Mouse (Mus musculus) stomach, postnatal 0 days (tissue): ENCODE measurements around the gene Zbtb16. TPM values are rescaled to one million over a fixed set of nuclear protein-coding genes. Genes with fewer than 3 reads are reported as not detected.

ENCODE experiments used
- ATAC-seq: fragments of 200-750 bp; cut with Nextera tagmentation; 2 replicates; pipeline ENCODE4 v1.8.0; 2017; ENCODE audit not compliant: low FRiP score, low TSS enrichment
- DNase-seq: peaks from one replicate; pipeline ENCODE4 v3.0.0-alpha.2; 2016; ENCODE audit warnings: low spot score
- H3K27ac ChIP-seq: fragments of 300-500 bp; sonication (generic); replicated peaks from 2 replicates; pipeline ENCODE4 v1.5.1; 2014; ENCODE audit warnings: mild to moderate bottlenecking, control low read depth
- H3K27me3 ChIP-seq: fragments of 300-500 bp; sonication (generic); 2 replicates; pipeline ENCODE4 v1.6.1; 2014; ENCODE audit warnings: low read length; ENCODE audit not compliant: control insufficient read depth, insufficient read depth
- H3K36me3 ChIP-seq: fragments of 300-500 bp; sonication (generic); 2 replicates; pipeline ENCODE4 v1.6.1; 2014; ENCODE audit warnings: low read length, mixed read lengths; ENCODE audit not compliant: control insufficient read depth, insufficient read depth
- H3K4me1 ChIP-seq: fragments of 300-500 bp; sonication (generic); replicated peaks from 2 replicates; pipeline ENCODE4 v1.6.1; 2014; ENCODE audit warnings: antibody characterized with exemption; ENCODE audit not compliant: control insufficient read depth, insufficient read depth
- H3K4me2 ChIP-seq: fragments of 300-500 bp; sonication (generic); replicated peaks from 2 replicates; pipeline ENCODE4 v1.6.1; 2014; ENCODE audit warnings: low read depth, mild to moderate bottlenecking, control low read depth, moderate library complexity
- H3K4me3 ChIP-seq: fragments of 300-500 bp; sonication (generic); 2 replicates; pipeline ENCODE4 v1.5.1; 2014; ENCODE audit warnings: low read depth, low read length, control low read depth
- H3K9ac ChIP-seq: fragments of 300-500 bp; sonication (generic); 2 replicates; pipeline ENCODE4 v1.6.1; 2014; ENCODE audit warnings: mild to moderate bottlenecking, low read length, control low read depth, mixed read lengths
- H3K9me3 ChIP-seq: fragments of 300-500 bp; sonication (generic); 2 replicates; pipeline ENCODE4 v1.6.1; 2016; ENCODE audit warnings: low read length; ENCODE audit not compliant: control insufficient read depth
- CTCF ChIP-seq: IDR thresholded peaks from 2 replicates; pipeline ENCODE4 v1.5.1; 2016; ENCODE audit warnings: antibody characterized with exemption, low read depth, mild to moderate bottlenecking, moderate library complexity
- EP300 ChIP-seq: optimal IDR thresholded peaks from 2 replicates; pipeline ENCODE3; 2016; ENCODE audit warnings: antibody characterized with exemption
- WGBS: fragments of 180-500 bp; shearing (Covaris S2); extraction: QIAGEN DNeasy Blood & Tissue Kit; methylation state at CpG from one replicate; pipeline ENCODE4 v1.1.7; 2014; 5-methylcytosine and 5-hydroxymethylcytosine counted together
- polyA plus RNA-seq: library from polyadenylated mRNA; unstranded; fragments of >200 nt; fragmentation: Nextera tagmentation; extraction: Ambion mirVana; gene quantifications from 2 replicates; pipeline ENCODE4 v1.2.1, GENCODE M21; 2015

Gene Zbtb16
- polyA plus RNA-seq, 1 experiment from 2014 or later = 1.7 TPM

DNA sequence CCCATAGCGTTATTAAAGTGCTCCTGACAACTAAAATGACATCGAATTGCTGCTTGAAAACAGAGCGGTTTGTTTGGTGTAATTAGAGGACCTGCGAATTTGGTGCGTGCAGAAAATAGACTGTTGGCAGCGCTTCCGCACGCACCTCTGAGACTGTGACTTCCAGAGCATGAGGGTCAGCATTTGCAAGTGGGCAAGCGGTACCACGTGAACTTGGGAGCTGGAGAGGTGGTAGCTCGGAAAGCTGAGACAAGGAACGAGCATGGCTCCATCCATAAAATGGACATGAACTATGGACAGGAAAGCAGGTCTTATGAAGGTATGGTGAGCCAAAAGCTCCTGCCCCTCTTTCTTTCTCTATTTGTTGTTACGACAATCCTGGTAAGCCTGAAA, 107.3 kb downstream of the Zbtb16 start:
- 81% methylated on average over 13 of the region's 13 CpGs for WGBS
- no peak for DNase-seq
- Histone ChIP-seq H3K9me3 (no peaks in the 10 kb centered on the region), H3K4me2 (no peak overlapping the region), H3K9ac (no peak overlapping the region), H3K27me3 (no peaks in the 10 kb centered on the region), H3K27ac (no peak overlapping the region), H3K4me3 (no peak overlapping the region), H3K4me1 (peaks cover 9% of the 10 kb centered on the region; the same call in 1 of the 2 replicates), H3K36me3 (0 out of 2 replicates have a peak, but pooled peaks cover 2% of the 10 kb centered on the region)
- TF ChIP-seq EP300 = no peak
- no peak for TF ChIP-seq CTCF
- ATAC-seq = no peak

- 62% methylated on average over 10 of the region's 10 CpGs for WGBS
- no peak for DNase-seq
- TF ChIP-seq EP300 = no peak
- TF ChIP-seq CTCF = no peak
Measured at GRCm38 (mm10) chr9:48728083-48728730, 107.8 kb downstream of the Zbtb16 start.

DNA sequence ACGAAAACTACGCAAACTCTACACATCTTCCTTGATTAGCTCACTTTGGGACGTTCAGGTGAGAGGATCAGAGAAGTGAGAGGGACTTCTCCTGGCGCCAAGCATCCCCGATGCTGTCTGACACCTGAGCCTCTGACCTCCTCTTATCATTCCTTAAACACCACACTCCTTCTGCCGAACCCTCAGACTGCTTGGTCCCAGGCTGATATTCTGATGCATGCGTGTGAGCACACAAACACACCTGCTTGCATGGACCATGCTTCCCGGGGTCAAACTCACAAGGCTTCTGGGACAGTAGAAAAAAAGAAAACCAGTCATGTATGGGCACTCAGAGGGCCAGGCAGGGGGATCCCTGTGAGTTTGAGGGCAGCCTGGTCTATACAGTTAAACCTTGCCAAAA, 109.7 kb downstream of the Zbtb16 start:
- Histone ChIP-seq H3K9me3 (no peaks in the 10 kb centered on the region), H3K4me3 (no peak overlapping the region), H3K36me3 (0 out of 2 replicates have a peak, but pooled peaks cover 2% of the 10 kb centered on the region), H3K4me2 (no peak overlapping the region), H3K4me1 (peaks cover 7% of the 10 kb centered on the region), H3K9ac (no peak overlapping the region), H3K27me3 (no peaks in the 10 kb centered on the region), H3K27ac (no peak overlapping the region)
- TF ChIP-seq EP300 = no peak
- no peak for TF ChIP-seq CTCF
- no peak for DNase-seq
- no peak for ATAC-seq
- WGBS = 76% methylated on average over 8 of the region's 8 CpGs

More at GRCm38 (mm10) chr9:48728083-48728730, 107.8 kb downstream of the Zbtb16 start:
- H3K27me3 ChIP-seq = no peaks in the 10 kb centered on the region
- no peak overlapping the region for H3K4me2 ChIP-seq
- ATAC-seq = no peak
- H3K9me3 ChIP-seq = no peaks in the 10 kb centered on the region
- H3K36me3 ChIP-seq = 0 out of 2 replicates have a peak, but pooled peaks cover 2% of the 10 kb centered on the region
- H3K9ac ChIP-seq = no peak overlapping the region
- peaks cover 7% of the 10 kb centered on the region for H3K4me1 ChIP-seq
- H3K4me3 ChIP-seq = no peak overlapping the region
- no peak overlapping the region; the same call in 1 of the 2 replicates for H3K27ac ChIP-seq

DNA sequence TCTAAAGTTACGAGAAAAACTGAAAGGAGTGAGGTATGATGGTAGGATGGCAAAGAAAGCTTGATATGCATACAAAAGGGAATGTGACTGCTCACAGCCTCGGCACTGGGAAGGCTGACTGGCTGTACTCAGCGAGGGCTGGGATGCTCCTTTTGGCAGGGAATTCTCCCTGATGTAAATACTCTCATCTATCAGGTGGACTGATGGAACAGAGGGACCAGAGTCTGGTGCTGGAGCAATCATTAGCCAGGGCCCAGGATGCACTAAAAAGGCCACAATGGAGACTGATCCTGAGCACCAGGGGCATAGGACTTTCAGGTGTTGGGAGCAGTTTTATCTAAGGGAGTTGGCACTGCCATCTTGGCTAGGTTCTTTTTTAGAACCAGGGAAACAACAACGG, 110.1 kb downstream of the Zbtb16 start:
- Histone ChIP-seq H3K36me3 (0 out of 2 replicates have a peak, but pooled peaks cover 2% of the 10 kb centered on the region), H3K27ac (no peak overlapping the region), H3K4me1 (peaks cover 7% of the 10 kb centered on the region), H3K27me3 (no peaks in the 10 kb centered on the region), H3K9ac (no peak overlapping the region), H3K4me3 (no peak overlapping the region), H3K9me3 (no peaks in the 10 kb centered on the region), H3K4me2 (no peak overlapping the region)
- ATAC-seq = no peak
- whole genome bisulfite sequencing = 70% methylated on average over 4 of the region's 4 CpGs
- TF ChIP-seq CTCF = no peak
- TF ChIP-seq EP300 = no peak
- DNase-seq = no peak

DNA sequence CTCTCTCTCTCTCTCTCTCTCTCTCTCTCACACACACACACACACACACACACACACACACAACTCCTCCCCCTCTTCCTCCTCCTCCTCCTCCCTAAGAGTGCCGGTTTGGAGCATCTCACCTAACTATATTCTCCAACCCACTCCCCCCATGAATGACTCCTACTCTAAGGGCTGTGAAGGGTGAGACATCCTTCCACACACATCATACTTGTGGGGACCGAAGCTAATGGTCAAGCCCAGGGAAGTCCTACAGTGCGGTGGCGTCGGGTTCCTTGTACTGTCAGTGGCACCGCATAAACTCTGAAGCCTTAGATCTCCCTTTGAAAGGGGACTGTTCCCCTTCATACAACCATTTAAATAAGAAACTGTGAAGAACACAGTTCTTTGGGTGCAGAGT, 110.9 kb downstream of the Zbtb16 start:
- H3K27me3 ChIP-seq = no peaks in the 10 kb centered on the region
- WGBS = 92% methylated on average over 6 of the region's 6 CpGs
- TF ChIP-seq EP300 (no peak), CTCF (no peak)

GRCm38 (mm10) chr9:48724733-48725132, 111.3 kb downstream of the Zbtb16 start:
- Histone ChIP-seq H3K9ac (no peak overlapping the region), H3K4me2 (no peak overlapping the region), H3K4me1 (peaks cover 7% of the 10 kb centered on the region), H3K9me3 (no peaks in the 10 kb centered on the region), H3K36me3 (0 out of 2 replicates have a peak, but pooled peaks cover 2% of the 10 kb centered on the region), H3K27me3 (no peaks in the 10 kb centered on the region), H3K27ac (no peak overlapping the region; the same call in 1 of the 2 replicates), H3K4me3 (no peak overlapping the region)
- DNase-seq = no peak
- no peak for TF ChIP-seq CTCF
- TF ChIP-seq EP300 = no peak
- 64% methylated on average over 3 of the region's 3 CpGs for WGBS
- no peak for ATAC-seq

More for the DNA sequence above, 110.9 kb downstream of the Zbtb16 start:
- H3K4me2 ChIP-seq = no peak overlapping the region
- no peaks in the 10 kb centered on the region for H3K9me3 ChIP-seq
- ATAC-seq = no peak
- peaks cover 7% of the 10 kb centered on the region for H3K4me1 ChIP-seq
- H3K36me3 ChIP-seq = 0 out of 2 replicates have a peak, but pooled peaks cover 2% of the 10 kb centered on the region
- no peak for DNase-seq
- H3K4me3 ChIP-seq = no peak overlapping the region
- no peak overlapping the region for H3K9ac ChIP-seq
- no peak overlapping the region for H3K27ac ChIP-seq
